Mouse (Mus musculus) testis, adult 2 months (tissue): ENCODE data around the gene H2-Oa.

ENCODE experiments used
- CTCF ChIP-seq: fragments of 200-500 bp; IDR thresholded peaks from 2 replicates; pipeline ENCODE4 v1.5.1; 2012; ENCODE audit warnings: low read depth, mild to moderate bottlenecking, inconsistent platforms, low read length, moderate library complexity; ENCODE audit not compliant: control insufficient read depth, insufficient read depth, insufficient replicate concordance
- POLR2A ChIP-seq: fragments of 200-500 bp; IDR thresholded peaks from 2 replicates; pipeline ENCODE4 v1.6.1; 2012; ENCODE audit warnings: low read depth, mild to moderate bottlenecking, inconsistent platforms, low read length, moderate library complexity; ENCODE audit not compliant: control insufficient read depth

- TF ChIP-seq CTCF (no peak), POLR2A (no peak)
Measured at GRCm38 (mm10) chr17:34075271-34075670, 16.9 kb upstream of the H2-Oa start.
